Mouse (Mus musculus): ENCODE data around the gene Fbxo45. TPM values are rescaled to one million over a fixed set of nuclear protein-coding genes. Genes with fewer than 3 reads are reported as not detected.
"Not testable (repeated sequence)": the region's sequence is repeated elsewhere in the genome, so short reads cannot be mapped to it uniquely, and the experiment has no call there.

Gene Fbxo45
- polyA plus RNA-seq, 1 experiment from 2014 or later: 11.0 TPM

DNA sequence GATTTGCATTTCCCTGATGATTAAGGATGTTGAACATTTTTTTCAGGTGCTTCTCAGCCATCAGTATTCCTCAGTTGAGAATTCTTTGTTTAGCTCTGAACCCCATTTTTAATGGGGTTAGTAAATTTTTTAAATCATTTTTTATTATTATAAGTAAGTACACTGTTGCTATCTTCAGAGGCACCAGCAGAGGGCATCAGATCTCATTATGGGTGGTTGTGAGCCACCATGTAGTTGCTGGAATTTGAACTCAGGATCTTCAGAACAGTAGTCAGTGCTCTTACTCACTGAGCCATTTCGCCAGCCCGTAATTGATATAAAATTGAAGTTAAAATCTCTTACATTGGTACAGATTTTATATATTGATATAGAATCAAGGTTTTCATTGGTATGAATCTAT lies 17.3 kb upstream of the Fbxo45 start:
- in situ Hi-C loops (cut with MboI; ENCODE audit: low pct_unique_long_range_greater_than_20kb): loop anchor here (25.0 kb wide), 1 partner anchor 198 kb away; no protein-coding TSS in a partner anchor
- DNase-seq (ENCODE audit: low read depth, low spot score); ATAC-seq; H3K27me3 ChIP-seq; POLR2A ChIA-PET: not testable (repeated sequence)
- CTCF ChIA-PET: interaction anchor here (1.0 to 1.3 kb wide), 3 partner anchors 9 to 237 kb away, joined by 3 to 4 read pairs (median 3); no protein-coding TSS in a partner anchor
- peak; percentile 82 for TF ChIP-seq CTCF (IDR thresholded peaks at IDR 0.05)

- in situ Hi-C loops (cut with MboI; ENCODE audit: low pct_unique_long_range_greater_than_20kb): no loop called here
- ChIA-PET CTCF (interaction anchor here (1.1 kb wide), 1 partner anchor 14 kb away, joined by 3 read pairs; no protein-coding TSS in a partner anchor), POLR2A (interaction anchor here (0.6 kb wide), 1 partner anchor 1382 kb away, joined by 3 read pairs; no protein-coding TSS in a partner anchor)
- TF ChIP-seq CTCF (IDR thresholded peaks at IDR 0.05): no peak
- ATAC-seq (peak; percentile 45), DNase-seq (ENCODE audit: low read depth, low spot score) (no peak)
- H3K27me3 ChIP-seq: no peaks in the 10 kb centered on the region
Measured at GRCm38 (mm10) chr16:32246351-32246791, 587 bp downstream of the Fbxo45 start.

- H3K27me3 ChIP-seq: no peaks in the 10 kb centered on the region
- ChIA-PET CTCF (interaction anchor here (1.1 to 2.0 kb wide), 4 partner anchors 12 to 71 kb away, joined by 3 to 6 read pairs (median 3); no protein-coding TSS in a partner anchor), POLR2A (no interaction called here)
- ATAC-seq (no peak), DNase-seq (ENCODE audit: low read depth, low spot score) (no peak)
- in situ Hi-C loops (cut with MboI; ENCODE audit: low pct_unique_long_range_greater_than_20kb): no loop called here
- no peak for TF ChIP-seq CTCF (IDR thresholded peaks at IDR 0.05)
Measured at GRCm38 (mm10) chr16:32243901-32244300, 3.1 kb downstream of the Fbxo45 start.

DNA sequence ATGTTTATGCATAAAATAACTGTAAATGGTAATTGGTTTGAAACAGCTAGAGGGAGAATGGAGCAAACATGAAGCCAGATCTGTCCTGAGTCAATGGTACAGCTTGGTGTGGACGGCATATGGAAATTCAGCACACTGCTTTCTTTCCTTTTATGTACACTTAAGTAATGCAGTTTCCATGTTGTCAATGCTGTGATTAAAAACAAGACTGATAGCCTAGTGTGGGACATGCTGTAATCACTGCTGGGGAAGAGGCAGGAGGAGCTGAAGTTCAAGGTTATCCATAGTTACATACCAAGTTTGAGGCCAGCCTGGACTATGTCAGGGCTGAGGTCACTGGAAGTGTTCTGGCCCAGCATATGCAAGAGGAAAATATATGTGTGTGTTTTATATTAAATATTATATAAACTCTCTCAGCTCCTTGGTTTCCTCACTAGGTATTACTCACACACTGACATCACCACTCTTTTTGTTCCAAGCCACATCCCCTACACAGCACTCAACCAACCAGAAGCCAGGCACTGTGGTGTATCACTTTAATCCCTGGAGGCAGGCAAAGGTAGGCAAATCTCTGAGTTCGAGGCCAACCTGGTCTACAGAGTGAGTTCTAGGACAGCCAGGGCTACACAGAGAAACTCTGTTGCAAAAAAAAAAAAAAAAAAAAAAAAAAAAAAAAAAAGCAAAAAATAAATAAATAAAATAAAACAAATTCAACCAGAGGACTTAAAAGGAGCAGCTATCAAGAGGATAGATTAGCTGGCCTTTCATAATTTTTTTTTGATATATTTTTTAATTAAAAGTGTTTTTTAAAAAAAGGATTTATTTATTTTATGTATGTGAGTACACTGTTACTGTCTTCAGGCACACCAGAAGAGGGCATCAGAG lies 7.3 kb downstream of the Fbxo45 start:
- ATAC-seq: no peak
- in situ Hi-C loops (cut with MboI; ENCODE audit: low pct_unique_long_range_greater_than_20kb): no loop called here
- DNase-seq (ENCODE audit: low read depth, low spot score): no peak
- CTCF ChIA-PET: interaction anchor here (0.7 kb wide), 1 partner anchor 19 kb away, joined by 3 read pairs; no protein-coding TSS in a partner anchor
- POLR2A ChIA-PET: interaction anchor here (0.5 kb wide), 1 partner anchor 21 kb away, joined by 3 read pairs; no protein-coding TSS in a partner anchor
- TF ChIP-seq CTCF (IDR thresholded peaks at IDR 0.05): no peak
- H3K27me3 ChIP-seq: no peaks in the 10 kb centered on the region

DNA sequence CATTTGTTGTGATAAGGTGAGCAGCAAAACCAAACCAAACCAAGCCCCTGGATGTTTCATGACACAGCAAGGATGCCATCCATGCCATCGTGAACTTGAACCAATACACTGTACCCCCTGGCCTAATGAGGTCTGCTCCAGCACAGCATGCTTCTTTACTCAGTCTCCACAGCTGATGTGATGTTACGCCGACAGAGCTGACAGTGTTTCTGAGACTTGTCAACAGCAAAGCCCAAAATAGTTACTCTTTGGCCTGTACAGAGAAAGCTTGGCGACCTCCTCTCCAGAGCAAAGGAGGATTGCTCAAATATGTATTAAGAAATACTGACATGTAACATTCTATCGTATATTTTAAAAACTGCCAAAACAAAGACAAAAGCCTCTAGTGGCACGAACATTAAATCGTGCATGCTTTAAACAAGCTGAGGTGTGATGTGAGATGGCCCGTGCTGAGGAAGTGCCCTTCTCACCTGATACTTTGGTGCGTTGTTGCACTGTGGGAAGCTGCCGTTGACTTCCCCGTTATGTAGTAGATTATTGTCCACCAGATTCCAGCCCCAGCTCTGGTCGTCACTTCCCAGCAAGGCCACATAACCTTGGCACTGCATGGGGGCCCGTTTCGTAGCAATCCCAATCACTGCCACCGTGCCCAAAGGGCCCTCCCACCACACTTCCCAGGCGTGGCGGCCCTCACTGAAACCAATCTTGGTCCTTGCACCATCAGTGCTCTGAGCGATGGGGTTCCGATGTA lies 8.9 kb downstream of the Fbxo45 start:
- in situ Hi-C loops (cut with MboI; ENCODE audit: low pct_unique_long_range_greater_than_20kb): no loop called here
- DNase-seq (ENCODE audit: low read depth, low spot score) (no peak), ATAC-seq (no peak)
- no peak for TF ChIP-seq CTCF (IDR thresholded peaks at IDR 0.05)
- ChIA-PET POLR2A (no interaction called here), CTCF (no interaction called here)
- no peaks in the 10 kb centered on the region for H3K27me3 ChIP-seq

GRCm38 (mm10) chr16:32232050-32232449 lies 14.9 kb downstream of the Fbxo45 start:
- in situ Hi-C loops (cut with MboI; ENCODE audit: low pct_unique_long_range_greater_than_20kb); ATAC-seq; DNase-seq (ENCODE audit: low read depth, low spot score); H3K27me3 ChIP-seq; POLR2A ChIA-PET: not testable (repeated sequence)
- CTCF ChIA-PET: interaction anchor here (0.9 kb wide), 2 partner anchors 11 to 14 kb away, joined by 3 read pairs; no protein-coding TSS in a partner anchor

DNA sequence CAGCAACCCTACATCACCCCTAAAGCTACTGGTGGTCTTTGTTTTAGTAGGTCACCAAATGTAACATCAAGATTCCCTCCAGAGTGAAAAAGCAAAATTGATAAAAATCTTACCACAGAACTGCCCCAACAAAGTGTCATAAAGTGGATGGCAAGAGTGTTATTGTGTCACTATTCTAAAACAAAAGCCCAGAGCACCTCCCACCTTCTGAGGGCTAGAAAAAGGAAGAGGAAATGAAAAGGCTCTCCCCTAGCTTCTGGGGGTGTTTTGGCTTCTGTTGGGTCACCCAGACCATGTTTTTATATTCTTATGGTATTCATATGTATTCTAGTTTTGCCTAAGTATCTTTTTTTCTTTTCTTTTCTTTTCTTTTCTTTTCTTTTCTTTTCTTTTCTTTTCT lies 24.6 kb downstream of the Fbxo45 start:
- ATAC-seq (no peak), DNase-seq (ENCODE audit: low read depth, low spot score) (no peak)
- POLR2A ChIA-PET: no interaction called here
- in situ Hi-C loops (cut with MboI; ENCODE audit: low pct_unique_long_range_greater_than_20kb): no loop called here
- peaks cover 22% of the 10 kb centered on the region for H3K27me3 ChIP-seq
- CTCF ChIA-PET: interaction anchor here (1.8 kb wide), 1 partner anchor 23 kb away, joined by 6 read pairs; no protein-coding TSS in a partner anchor
- TF ChIP-seq CTCF (IDR thresholded peaks at IDR 0.05): no peak

- ChIA-PET CTCF (interaction anchor here (1.8 kb wide), 1 partner anchor 23 kb away, joined by 6 read pairs; no protein-coding TSS in a partner anchor), POLR2A (no interaction called here)
- ATAC-seq (no peak), DNase-seq (ENCODE audit: low read depth, low spot score) (no peak)
- H3K27me3 ChIP-seq: peaks cover 23% of the 10 kb centered on the region
- no peak for TF ChIP-seq CTCF (IDR thresholded peaks at IDR 0.05)
- in situ Hi-C loops (cut with MboI; ENCODE audit: low pct_unique_long_range_greater_than_20kb): no loop called here
Measured at GRCm38 (mm10) chr16:32221803-32222202, 25.2 kb downstream of the Fbxo45 start.

DNA sequence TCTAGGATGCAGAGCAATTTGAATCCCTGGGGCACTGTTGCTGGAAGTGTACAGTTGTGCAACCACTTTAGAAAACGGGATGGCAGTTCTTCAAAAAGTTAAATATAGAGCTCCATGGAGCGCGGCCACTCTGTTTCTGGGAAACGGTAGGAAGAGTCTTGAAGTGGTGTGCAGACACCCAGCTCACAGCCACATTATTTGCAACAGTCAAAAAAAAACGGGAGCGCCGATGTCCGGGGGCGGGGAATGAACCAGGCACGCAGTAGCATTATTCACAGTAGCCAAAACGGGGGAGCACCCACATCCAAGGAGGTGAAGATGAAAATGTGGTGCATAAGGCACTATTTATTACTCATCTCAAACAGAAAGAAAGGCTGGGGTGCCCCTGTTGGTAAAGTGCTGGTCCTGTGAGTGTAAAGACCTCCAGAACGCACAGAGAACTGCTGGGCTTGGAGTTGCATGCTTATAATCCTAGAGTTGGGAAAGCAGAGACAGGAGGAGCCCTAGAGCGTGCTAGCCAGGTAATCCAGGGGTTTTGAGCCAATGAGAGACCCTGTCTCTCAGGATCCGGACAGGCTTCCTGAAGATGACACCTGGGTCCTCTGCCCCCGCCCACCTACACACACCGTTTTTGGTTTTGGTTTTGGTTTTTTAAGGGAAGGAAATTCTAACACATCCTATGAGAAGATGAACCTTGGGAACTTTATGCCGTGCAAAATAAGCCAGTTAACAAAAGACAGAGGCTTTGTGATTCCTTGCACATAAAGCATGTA lies 32.0 kb downstream of the Fbxo45 start:
- POLR2A ChIA-PET: no interaction called here
- ATAC-seq (no peak), DNase-seq (ENCODE audit: low read depth, low spot score) (no peak)
- TF ChIP-seq CTCF (IDR thresholded peaks at IDR 0.05): no peak
- CTCF ChIA-PET: no interaction called here
- in situ Hi-C loops (cut with MboI; ENCODE audit: low pct_unique_long_range_greater_than_20kb): no loop called here
- H3K27me3 ChIP-seq: peaks cover 13% of the 10 kb centered on the region

GRCm38 (mm10) chr16:32214156-32214555 lies 32.8 kb downstream of the Fbxo45 start:
- no peak for ATAC-seq
- in situ Hi-C loops (cut with MboI; ENCODE audit: low pct_unique_long_range_greater_than_20kb): no loop called here
- DNase-seq (ENCODE audit: low read depth, low spot score): no peak
- peaks cover 5% of the 10 kb centered on the region for H3K27me3 ChIP-seq
- POLR2A ChIA-PET: no interaction called here
- CTCF ChIA-PET: no interaction called here
- no peak for TF ChIP-seq CTCF (IDR thresholded peaks at IDR 0.05)
